Mouse (Mus musculus) intestine, postnatal 0 days (tissue): ENCODE measurements around the gene Mmp9. TPM values are rescaled to one million over a fixed set of nuclear protein-coding genes. Genes with fewer than 3 reads are reported as not detected.
A peak's percentile ranks its signal among the peaks of the same experiment; 100 is the strongest.

Source experiments
- ATAC-seq: fragments of 200-750 bp; cut with Nextera tagmentation; 2 replicates; pipeline ENCODE4 v1.8.0; 2017; ENCODE audit warnings: mild to moderate bottlenecking, moderate TSS enrichment, moderate library complexity
- H3K27ac ChIP-seq: fragments of 300-500 bp; sonication (generic); 2 replicates; pipeline ENCODE4 v1.5.1; 2014; ENCODE audit warnings: mild to moderate bottlenecking, low read depth, low read length, moderate library complexity
- H3K27me3 ChIP-seq: fragments of 300-500 bp; sonication (generic); replicated peaks from 2 replicates; pipeline ENCODE4 v1.6.1; 2014; ENCODE audit warnings: low read length, mixed read lengths; ENCODE audit not compliant: control insufficient read depth, insufficient read depth
- H3K36me3 ChIP-seq: fragments of 300-500 bp; sonication (generic); 2 replicates; pipeline ENCODE4 v1.6.1; 2014; ENCODE audit warnings: mild to moderate bottlenecking, moderate library complexity; ENCODE audit not compliant: control insufficient read depth, insufficient read depth
- H3K4me1 ChIP-seq: fragments of 300-500 bp; sonication (generic); replicated peaks from 2 replicates; pipeline ENCODE4 v1.6.1; 2014; ENCODE audit warnings: antibody characterized with exemption, low read length, mixed read lengths; ENCODE audit not compliant: control insufficient read depth, insufficient read depth
- H3K4me2 ChIP-seq: fragments of 300-500 bp; sonication (generic); replicated peaks from 2 replicates; pipeline ENCODE4 v1.6.1; 2014; ENCODE audit warnings: low read depth, mild to moderate bottlenecking, moderate library complexity
- H3K4me3 ChIP-seq: fragments of 300-500 bp; sonication (generic); 2 replicates; pipeline ENCODE4 v1.5.1; 2014; ENCODE audit warnings: low read depth, low read length
- H3K9ac ChIP-seq: fragments of 300-500 bp; sonication (generic); 2 replicates; pipeline ENCODE4 v1.6.1; 2014; ENCODE audit warnings: mild to moderate bottlenecking, low read depth, low read length
- H3K9me3 ChIP-seq: fragments of 300-500 bp; sonication (generic); 2 replicates; pipeline ENCODE4 v1.6.1; 2016; ENCODE audit warnings: mixed run types; ENCODE audit not compliant: control insufficient read depth
- CTCF ChIP-seq: sonication (generic); IDR thresholded peaks from 2 replicates; pipeline ENCODE4 v1.5.1; 2016; ENCODE audit warnings: low read depth, mild to moderate bottlenecking, control low read depth, antibody characterized with exemption, moderate library complexity
- WGBS: fragments of 180-500 bp; shearing (Covaris S2); extraction: QIAGEN DNeasy Blood & Tissue Kit; methylation state at CpG from one replicate; pipeline ENCODE4 v1.1.7; 2014; 5-methylcytosine and 5-hydroxymethylcytosine counted together
- polyA plus RNA-seq: library from polyadenylated mRNA; unstranded; fragments of >200 nt; fragmentation: Nextera tagmentation; extraction: Ambion mirVana; gene quantifications from 2 replicates; pipeline ENCODE4 v1.2.1, GENCODE M21; 2015

Gene Mmp9
- polyA plus RNA-seq, 1 experiment from 2014 or later = 9.6 TPM

GRCm38 (mm10) chr2:164918325-164918724 lies 22.3 kb upstream of the Mmp9 start:
- TF ChIP-seq CTCF = peak; percentile 64
- WGBS = 69% methylated on average over 4 of the region's 5 CpGs
- Histone ChIP-seq H3K4me3 (no peak overlapping the region), H3K36me3 (0 out of 2 replicates have a peak, but pooled peaks cover 6% of the 10 kb centered on the region), H3K27me3 (no peaks in the 10 kb centered on the region), H3K9ac (no peak overlapping the region), H3K9me3 (no peaks in the 10 kb centered on the region), H3K27ac (no peak overlapping the region), H3K4me1 (no peaks in the 10 kb centered on the region), H3K4me2 (no peak overlapping the region)
- ATAC-seq = no peak

- no peak for TF ChIP-seq CTCF
- ATAC-seq = no peak
- Histone ChIP-seq H3K27ac (no peak overlapping the region), H3K4me3 (no peak overlapping the region), H3K4me1 (no peaks in the 10 kb centered on the region), H3K27me3 (no peaks in the 10 kb centered on the region), H3K4me2 (no peak overlapping the region), H3K9me3 (no peaks in the 10 kb centered on the region), H3K36me3 (0 out of 2 replicates have a peak, but pooled peaks cover 6% of the 10 kb centered on the region), H3K9ac (no peak overlapping the region)
- 53% methylated on average over 7 of the region's 7 CpGs for WGBS
Measured at GRCm38 (mm10) chr2:164921984-164922383, 18.6 kb upstream of the Mmp9 start.

GRCm38 (mm10) chr2:164923291-164923690 lies 17.3 kb upstream of the Mmp9 start:
- Histone ChIP-seq H3K27ac (no peak overlapping the region), H3K36me3 (0 out of 2 replicates have a peak, but pooled peaks cover 6% of the 10 kb centered on the region), H3K4me3 (no peak overlapping the region), H3K9ac (no peak overlapping the region), H3K27me3 (no peaks in the 10 kb centered on the region), H3K9me3 (no peaks in the 10 kb centered on the region), H3K4me2 (no peak overlapping the region), H3K4me1 (no peaks in the 10 kb centered on the region)
- WGBS = 73% methylated on average over 4 of the region's 4 CpGs
- TF ChIP-seq CTCF = no peak
- no peak for ATAC-seq

- Histone ChIP-seq H3K9ac (no peak overlapping the region), H3K9me3 (no peaks in the 10 kb centered on the region), H3K27ac (no peak overlapping the region), H3K4me2 (no peak overlapping the region), H3K36me3 (0 out of 2 replicates have a peak, but pooled peaks cover 6% of the 10 kb centered on the region), H3K4me3 (no peak overlapping the region), H3K4me1 (no peaks in the 10 kb centered on the region), H3K27me3 (no peaks in the 10 kb centered on the region)
- TF ChIP-seq CTCF = peak; percentile 95
- ATAC-seq = peak; percentile 29; the same call in 1 of the 2 replicates
- WGBS = 35% methylated on average over 11 of the region's 11 CpGs
Measured at GRCm38 (mm10) chr2:164924100-164924857, 16.3 kb upstream of the Mmp9 start.

GRCm38 (mm10) chr2:164930706-164931581 lies 9.6 kb upstream of the Mmp9 start:
- H3K36me3 ChIP-seq = no peaks in the 10 kb centered on the region
- no peaks in the 10 kb centered on the region for H3K9me3 ChIP-seq
- ATAC-seq = no peak
- no peak overlapping the region for H3K4me3 ChIP-seq
- H3K4me2 ChIP-seq = no peak overlapping the region
- no peak overlapping the region for H3K27ac ChIP-seq
- H3K9ac ChIP-seq = no peak overlapping the region
- H3K4me1 ChIP-seq = no peaks in the 10 kb centered on the region; the same call in 1 of the 2 replicates
- 48% methylated on average over 11 of the region's 11 CpGs for whole genome bisulfite sequencing
- TF ChIP-seq CTCF = no peak
- no peaks in the 10 kb centered on the region for H3K27me3 ChIP-seq

GRCm38 (mm10) chr2:164933534-164933933 lies 7.0 kb upstream of the Mmp9 start:
- no peaks in the 10 kb centered on the region for H3K9me3 ChIP-seq
- no peaks in the 10 kb centered on the region; the same call in none of the 2 replicates for H3K4me1 ChIP-seq
- H3K9ac ChIP-seq = no peak overlapping the region
- no peak overlapping the region for H3K4me2 ChIP-seq
- H3K27ac ChIP-seq = no peak overlapping the region
- no peak for TF ChIP-seq CTCF
- H3K36me3 ChIP-seq = no peaks in the 10 kb centered on the region
- H3K27me3 ChIP-seq = peaks cover 13% of the 10 kb centered on the region; the same call in 1 of the 2 replicates
- no peak for ATAC-seq
- WGBS = 39% methylated on average over 10 of the region's 10 CpGs
- H3K4me3 ChIP-seq = no peak overlapping the region
